Mouse (Mus musculus) frontal cortex, adult (tissue): Measurements from ENCODE around the gene Sez6l2.
"Not testable (repeated sequence)": the region's sequence is repeated elsewhere in the genome, so short reads cannot be mapped to it uniquely, and the experiment has no call there.

Experiments used
- ATAC-seq: cut with Nextera tagmentation; 2 replicates; pipeline ENCODE4 v1.9.2; 2017; ENCODE audit warnings: mild to moderate bottlenecking, moderate library complexity, mixed read lengths; ENCODE audit not compliant: low TSS enrichment

Sez6l2 gene

GRCm38 (mm10) chr7:126949793-126950646 is at the start of gene Sez6l2:
Gene Sez6l2 (plus strand): TSS chr7:126950563.
- peak; percentile 64 for ATAC-seq

GRCm38 (mm10) chr7:126905590-126905989 is 44.8 kb upstream of the Sez6l2 start:
- ATAC-seq: no peak

GRCm38 (mm10) chr7:126914844-126915243 is 35.5 kb upstream of the Sez6l2 start:
- no peak for ATAC-seq

GRCm38 (mm10) chr7:126918356-126918755 is 32.0 kb upstream of the Sez6l2 start:
- ATAC-seq: not testable (repeated sequence)

GRCm38 (mm10) chr7:126919973-126920372 is 30.4 kb upstream of the Sez6l2 start:
- ATAC-seq: no peak

GRCm38 (mm10) chr7:126921563-126921962 is 28.8 kb upstream of the Sez6l2 start:
- no peak for ATAC-seq

- no peak for ATAC-seq
These were observed 27.7 kb upstream of the Sez6l2 start, which contains the start of gene Tmem219 for GRCm38 (mm10) chr7:126922624-126923060. Gene Tmem219 (minus strand): TSS chr7:126922917.

- peak; percentile 15; the same call in 1 of the 2 replicates for ATAC-seq
These were observed 26.4 kb upstream of the Sez6l2 start for GRCm38 (mm10) chr7:126923999-126924398.

GRCm38 (mm10) chr7:126926299-126926698 is 24.1 kb upstream of the Sez6l2 start:
- no peak for ATAC-seq

- ATAC-seq: peak; percentile 95
These were observed 21.9 kb upstream of the Sez6l2 start, which contains the start of gene Kctd13 for GRCm38 (mm10) chr7:126928384-126929037. Gene Kctd13 (plus strand): TSS chr7:126928879.

GRCm38 (mm10) chr7:126929046-126929445 is 21.3 kb upstream of the Sez6l2 start:
- ATAC-seq: peak; percentile 58; the same call in 1 of the 2 replicates

- no peak for ATAC-seq
These were observed 17.7 kb upstream of the Sez6l2 start for GRCm38 (mm10) chr7:126932652-126933051.

- ATAC-seq: 0 out of 2 replicates have a peak, but pooled peaks have one; percentile 14
These were observed 9.2 kb upstream of the Sez6l2 start for GRCm38 (mm10) chr7:126941171-126941570.

- ATAC-seq: peak; percentile 71
These were observed 8.6 kb upstream of the Sez6l2 start for GRCm38 (mm10) chr7:126941801-126942200.

GRCm38 (mm10) chr7:126946530-126946929 is 3.8 kb upstream of the Sez6l2 start:
- ATAC-seq: no peak

GRCm38 (mm10) chr7:126948626-126949025 is 1.7 kb upstream of the Sez6l2 start:
- no peak for ATAC-seq

GRCm38 (mm10) chr7:126949403-126949792 is 965 bp upstream of the Sez6l2 start, which contains the start of gene Asphd1:
Gene Asphd1 (minus strand): TSS chr7:126949582.
- peak; percentile 14 for ATAC-seq

GRCm38 (mm10) chr7:126950647-126951615 is 568 bp downstream of the Sez6l2 start:
- no peak for ATAC-seq

- ATAC-seq: no peak
These were observed 1.4 kb downstream of the Sez6l2 start for GRCm38 (mm10) chr7:126951741-126952140.

- no peak for ATAC-seq
These were observed 2.3 kb downstream of the Sez6l2 start for GRCm38 (mm10) chr7:126952646-126953045.

- ATAC-seq: no peak
These were observed 4.8 kb downstream of the Sez6l2 start for GRCm38 (mm10) chr7:126955125-126955524.
